Mouse (Mus musculus): ENCODE data around the gene Tnrc6b. TPM values are rescaled to one million over a fixed set of nuclear protein-coding genes. Genes with fewer than 3 reads are reported as not detected.

Gene Tnrc6b
- total RNA-seq, 2 experiments from 2014 or later = 86.8 to 117 TPM

DNA sequence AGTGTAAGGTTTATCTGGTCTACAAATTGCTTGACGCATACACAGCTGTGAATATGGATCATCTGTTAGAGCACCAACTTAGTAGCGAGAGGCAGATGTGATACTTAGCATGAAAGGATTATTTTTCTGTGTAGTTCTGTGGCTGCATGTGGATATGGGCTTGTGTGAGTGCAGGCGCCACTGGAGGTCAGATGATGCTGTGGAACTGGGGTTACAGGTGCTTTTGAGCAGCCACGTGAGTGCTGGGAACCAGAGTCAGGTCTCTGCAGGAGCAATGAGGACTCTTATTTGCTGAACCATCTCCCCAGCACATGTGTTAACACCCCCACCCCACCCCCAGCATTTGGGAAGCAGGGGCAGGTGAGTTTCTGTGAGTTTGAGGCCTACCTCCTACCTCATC is 238.3 kb downstream of the Tnrc6b start:
- DNase-seq (ENCODE audit: extremely low spot score in 1 of 2, low spot score in 1 of 2) = no peak

DNA sequence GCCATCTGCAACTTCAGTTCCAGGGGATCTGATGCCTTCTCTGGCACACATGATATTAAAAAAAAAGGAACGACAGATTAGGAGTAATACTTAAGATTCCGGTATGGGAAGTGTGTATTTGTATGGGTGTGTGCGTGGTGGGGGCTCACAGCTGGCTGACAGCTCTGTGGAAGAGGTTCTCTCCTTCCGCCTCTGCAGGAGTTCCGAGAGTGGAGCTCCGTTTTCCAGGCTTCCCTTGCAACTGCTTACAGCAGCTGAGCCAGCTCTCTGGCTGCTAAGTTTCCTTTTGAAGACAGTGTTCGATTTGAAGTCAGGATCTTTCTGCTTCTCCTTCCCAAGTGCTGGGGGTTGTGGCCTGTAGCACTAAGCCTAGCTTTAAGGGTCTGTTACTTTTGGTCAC is 238.9 kb downstream of the Tnrc6b start:
- no peak for DNase-seq (ENCODE audit: extremely low spot score in 1 of 2, low spot score in 1 of 2)

DNA sequence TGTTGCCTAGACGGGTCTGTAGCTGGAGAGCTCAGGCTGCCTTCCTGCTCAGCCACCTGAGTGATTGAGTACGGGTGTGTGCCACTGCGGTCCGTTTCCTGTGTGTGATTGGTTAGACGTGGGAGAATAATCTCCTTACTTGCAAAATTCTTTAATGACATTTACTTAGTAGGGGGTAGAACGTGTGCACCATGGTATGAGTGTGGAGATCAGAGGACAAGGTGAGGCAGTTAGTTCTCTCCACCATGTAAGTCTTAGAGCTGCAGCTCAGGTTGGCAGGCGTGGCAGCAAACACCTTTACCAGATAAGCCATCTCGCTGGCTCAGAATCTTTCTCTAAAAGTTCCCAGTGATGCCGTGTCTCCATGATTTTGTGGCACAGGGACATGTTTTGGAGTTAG is 242.9 kb downstream of the Tnrc6b start:
- DNase-seq (ENCODE audit: extremely low spot score in 1 of 2, low spot score in 1 of 2) = no peak

DNA sequence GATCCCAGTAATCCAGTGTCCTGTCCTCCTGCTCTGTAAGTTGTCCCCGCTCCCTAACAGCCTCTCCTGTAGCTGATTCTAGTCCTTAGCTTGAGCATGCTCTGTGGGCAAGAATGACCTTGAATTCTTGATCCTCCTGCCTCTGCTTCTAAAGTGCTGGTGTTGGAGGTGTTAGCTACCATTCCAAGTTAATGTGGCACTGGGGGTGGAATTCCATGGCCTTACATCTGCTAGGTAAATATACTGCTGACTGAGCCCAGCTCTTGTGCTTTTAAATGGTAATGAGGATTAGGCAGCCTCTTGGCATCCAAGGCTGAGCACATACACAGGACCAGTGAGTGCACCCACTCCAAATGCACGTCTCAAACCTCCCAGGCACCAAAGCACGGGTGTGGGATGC is 243.7 kb downstream of the Tnrc6b start:
- DNase-seq (ENCODE audit: extremely low spot score in 1 of 2, low spot score in 1 of 2) = no peak

DNA sequence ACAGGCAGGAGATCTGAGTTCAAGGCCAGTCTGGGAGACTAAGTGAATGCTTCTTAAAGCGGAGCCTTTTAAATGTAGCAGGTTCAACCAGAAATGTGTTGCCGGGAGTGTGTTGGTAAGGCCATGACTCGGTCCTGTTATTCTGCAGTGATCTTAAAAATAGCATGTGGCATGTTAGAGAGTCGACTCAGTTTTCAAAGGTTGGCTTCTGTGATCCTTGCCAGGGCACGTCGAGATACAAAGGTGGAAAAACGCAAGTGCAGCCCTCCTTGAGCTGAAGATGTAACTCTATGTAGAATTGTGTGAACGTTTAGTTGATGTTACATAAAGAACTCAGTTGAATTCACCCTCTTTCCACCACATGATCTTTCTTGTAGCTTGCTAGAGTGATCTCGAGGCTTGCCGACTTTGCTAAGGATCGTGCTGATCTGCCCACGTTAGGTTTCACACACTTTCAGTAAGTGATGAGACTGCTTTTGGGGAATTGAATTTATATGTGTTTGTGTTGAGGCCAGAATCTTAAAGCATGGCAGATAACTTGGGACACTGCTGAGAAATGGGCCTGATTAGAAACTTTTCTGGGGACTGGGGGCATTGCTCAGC is 244.8 kb downstream of the Tnrc6b start:
- DNase-seq (ENCODE audit: extremely low spot score in 1 of 2, low spot score in 1 of 2) = no peak

DNA sequence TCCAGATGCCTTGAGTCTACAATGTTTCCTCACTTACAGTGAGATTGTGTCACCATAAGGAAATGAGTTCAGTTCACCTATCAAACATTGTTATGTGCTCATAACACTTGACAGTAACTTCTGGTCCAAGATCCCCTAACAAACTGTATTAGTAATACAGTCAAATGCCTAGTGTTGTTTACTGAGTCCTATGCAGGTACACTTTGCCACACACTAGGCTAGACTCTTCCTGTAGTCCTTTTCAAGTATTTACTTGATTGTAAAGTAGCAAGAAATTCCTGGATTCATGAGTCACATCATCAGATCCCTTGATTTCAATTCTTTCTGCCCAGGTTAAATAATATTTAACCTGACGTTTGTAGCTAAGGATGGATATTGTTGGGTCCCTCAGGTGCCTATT is 258.3 kb downstream of the Tnrc6b start:
- no peak for DNase-seq (ENCODE audit: extremely low spot score in 1 of 2, low spot score in 1 of 2)

DNA sequence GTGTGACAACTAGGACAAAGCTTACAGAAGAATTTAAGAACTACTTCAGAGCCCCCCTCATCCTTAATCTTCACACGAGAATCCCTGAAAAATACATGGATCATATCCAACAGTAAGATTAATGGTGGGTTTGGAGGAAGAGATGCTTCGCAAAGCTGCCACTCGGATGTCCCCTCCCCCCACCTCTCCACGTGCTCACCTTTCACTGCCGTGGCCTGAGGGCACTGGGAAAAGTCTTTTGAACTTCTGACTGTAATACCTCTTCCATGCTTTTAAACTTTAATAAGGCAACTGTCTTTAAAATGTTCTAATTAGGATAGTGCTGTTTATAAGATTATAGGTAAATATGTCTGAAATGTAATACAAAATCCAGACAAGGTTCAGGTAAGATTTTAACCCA is 263.2 kb downstream of the Tnrc6b start:
- no peak for DNase-seq (ENCODE audit: extremely low spot score in 1 of 2, low spot score in 1 of 2)

DNA sequence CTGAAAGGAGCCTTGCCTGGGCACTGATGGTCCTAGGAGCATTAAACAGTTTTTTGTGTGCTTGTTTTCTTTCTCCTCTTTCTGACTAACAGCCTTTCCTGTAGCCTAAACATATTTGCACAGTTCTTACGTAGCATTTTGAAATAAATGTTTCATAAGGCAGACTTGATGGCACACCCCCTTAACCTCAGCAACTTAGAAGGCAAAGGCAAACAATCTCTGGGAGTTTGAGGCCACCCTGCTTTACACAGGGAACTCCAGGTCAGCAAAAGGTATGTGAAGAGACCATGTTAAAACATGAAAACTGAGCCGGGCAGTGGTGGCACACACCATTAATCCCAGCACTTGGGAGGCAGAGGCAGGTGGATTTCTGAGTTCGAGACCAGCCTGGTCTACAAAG is 264.6 kb downstream of the Tnrc6b start:
- DNase-seq (ENCODE audit: extremely low spot score in 1 of 2, low spot score in 1 of 2) = no peak

DNA sequence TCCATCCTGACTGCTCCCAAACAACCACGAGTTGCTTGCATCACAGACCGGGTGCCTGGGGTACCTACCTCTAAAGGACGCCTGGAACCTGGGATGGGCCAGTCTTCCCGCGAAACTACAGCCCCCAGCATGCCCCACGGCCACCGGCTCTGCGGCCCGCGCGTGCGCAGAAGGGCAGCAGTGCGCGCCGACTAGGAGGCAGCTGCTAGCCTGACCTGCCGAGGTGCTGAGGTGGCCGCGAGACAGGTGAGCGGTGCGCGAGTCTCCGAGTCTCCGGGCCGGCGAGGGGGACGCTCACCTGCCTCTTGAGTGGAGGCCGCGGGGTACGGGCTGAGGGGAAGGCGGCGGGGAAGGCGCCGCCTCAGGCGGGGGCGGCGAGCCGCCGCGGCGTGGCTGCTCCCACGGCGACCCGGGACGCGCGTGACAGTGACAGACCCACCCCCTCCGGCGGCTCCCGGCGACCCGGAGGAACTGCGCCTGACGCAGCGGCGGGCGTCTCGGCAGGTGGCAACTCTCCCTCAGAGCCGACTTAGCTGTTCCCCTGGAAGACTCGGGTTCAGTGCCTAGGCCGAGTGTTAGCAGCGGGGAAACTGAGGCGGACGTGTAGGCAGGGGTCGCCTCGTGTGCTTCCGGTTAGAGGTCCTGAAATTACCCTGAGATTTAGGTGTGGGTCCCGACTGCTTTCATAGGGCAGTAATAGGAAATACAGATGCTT is 266.7 kb downstream of the Tnrc6b start, which contains the start of gene Sgsm3:
Sgsm3 (plus strand) TSS at position 146 of the 715 bp plus-strand sequence.
- peak; percentile 76 to 81 for DNase-seq (ENCODE audit: extremely low spot score in 1 of 2, low spot score in 1 of 2)

DNA sequence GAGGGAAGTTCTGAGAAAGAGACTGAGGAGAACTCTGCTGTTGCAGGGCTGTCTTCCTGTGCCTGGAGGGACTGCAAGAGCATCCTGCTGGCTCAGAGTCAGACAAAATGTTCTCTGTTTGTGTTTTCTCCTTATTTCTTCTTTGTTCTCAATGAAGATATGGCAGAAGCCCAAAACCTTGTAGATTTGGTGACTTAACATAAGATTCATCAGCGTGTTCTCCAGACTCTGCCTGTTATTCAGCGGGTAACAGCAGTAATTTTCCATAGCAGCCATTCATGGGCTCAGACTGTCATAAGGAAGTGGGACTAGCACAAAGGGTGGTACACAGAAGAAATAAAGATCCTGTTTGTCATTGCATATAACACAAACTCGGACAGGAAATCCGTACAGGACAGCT is 268.5 kb downstream of the Tnrc6b start:
- DNase-seq (ENCODE audit: extremely low spot score in 1 of 2, low spot score in 1 of 2) = no peak

DNA sequence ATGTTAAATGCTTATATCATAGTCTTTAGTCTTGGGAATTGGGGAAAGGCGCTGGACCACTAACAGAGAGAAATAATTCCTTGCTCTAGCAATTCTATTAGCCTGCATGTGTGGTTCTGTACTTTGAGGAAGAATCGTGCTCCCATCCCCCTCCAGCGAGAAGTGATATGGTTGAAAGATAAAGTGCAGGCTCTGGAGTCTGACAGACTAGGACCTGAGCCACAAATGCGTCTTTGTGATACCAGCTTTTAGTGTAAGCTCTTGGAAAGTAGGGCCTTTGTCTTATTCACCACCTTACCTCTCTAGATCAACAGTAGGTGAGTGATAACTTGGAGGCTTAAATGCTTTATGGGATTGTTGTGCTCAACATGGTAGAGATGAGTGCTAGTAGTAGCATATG is 270.1 kb downstream of the Tnrc6b start:
- no peak for DNase-seq (ENCODE audit: extremely low spot score in 1 of 2, low spot score in 1 of 2)

DNA sequence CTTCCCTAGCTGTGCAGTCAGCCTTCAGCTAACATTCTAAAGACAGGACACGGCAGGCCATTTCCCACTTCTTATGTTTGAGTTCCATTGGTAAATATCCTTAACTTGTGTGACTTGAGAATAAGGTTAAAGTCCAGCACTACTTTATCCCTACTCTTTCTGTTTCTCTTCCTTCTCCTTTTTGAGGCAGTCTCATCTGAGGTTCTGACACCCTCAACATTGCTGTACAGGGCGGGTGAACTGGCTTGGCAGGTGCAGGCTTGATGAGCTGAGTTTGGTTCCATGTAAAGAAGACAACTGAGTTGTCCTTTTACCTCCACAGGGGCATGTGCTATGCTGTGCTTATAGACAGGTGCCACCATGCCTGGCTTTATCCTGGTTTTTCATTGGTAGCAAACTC is 272.2 kb downstream of the Tnrc6b start:
- no peak for DNase-seq (ENCODE audit: extremely low spot score in 1 of 2, low spot score in 1 of 2)

DNA sequence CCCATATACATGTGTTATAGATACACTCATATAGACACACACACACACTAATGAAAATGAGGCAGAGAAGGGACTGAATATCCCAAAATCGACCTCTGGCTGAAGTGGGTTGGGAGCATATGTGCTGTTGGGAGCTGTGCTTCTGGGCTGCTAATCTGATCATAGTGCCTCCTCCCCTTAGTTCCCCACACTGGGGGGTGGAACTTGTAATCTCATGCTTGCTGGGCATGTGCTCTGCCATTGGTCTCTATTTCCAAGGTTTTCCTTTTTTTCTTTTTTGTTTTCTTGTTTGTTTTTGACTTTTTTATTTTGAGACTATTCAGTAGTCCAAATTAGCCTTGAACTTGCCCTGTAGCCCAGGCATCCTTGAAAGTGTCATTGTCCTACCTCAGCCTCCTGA is 277.2 kb downstream of the Tnrc6b start:
- no peak for DNase-seq (ENCODE audit: extremely low spot score in 1 of 2, low spot score in 1 of 2)

DNA sequence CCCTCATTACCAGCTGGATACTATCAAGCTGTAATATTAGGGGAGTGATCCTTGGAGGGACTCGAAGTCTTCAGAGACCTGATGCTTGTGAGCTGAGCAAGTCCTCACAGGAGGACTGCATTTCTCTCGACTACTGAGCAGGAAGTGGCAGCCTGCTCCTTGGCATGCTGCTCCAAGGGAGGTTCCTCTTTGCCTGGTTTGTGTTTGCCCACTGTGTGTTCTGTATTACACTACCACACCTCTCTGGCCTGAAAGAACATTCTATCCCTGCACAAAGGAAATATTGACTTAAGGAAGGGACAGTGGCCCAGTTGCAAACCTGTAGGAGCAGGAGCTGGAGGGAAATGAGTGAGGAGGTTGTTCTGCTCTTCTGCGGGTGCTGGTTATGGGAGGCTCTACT is 278.6 kb downstream of the Tnrc6b start:
- DNase-seq (ENCODE audit: extremely low spot score in 1 of 2, low spot score in 1 of 2) = no peak

Small RNA genes within 50 kb of the gene (microRNA-seq; reads per million reads assigned to microRNA genes)
- gene Mir5113 = 11.2 to 12.9 reads per million in 2 experiments

Other genes with a start within 250 kb of the Tnrc6b start
- gene Enthd1, start 146.2 kb upstream of the Tnrc6b start, total RNA-seq (2021) = not detected
- gene Grap2, start 138.7 kb upstream of the Tnrc6b start, total RNA-seq (2021) = under 1 TPM; 0.28 to 0.74 TPM
- gene Fam83f, start 39.5 kb upstream of the Tnrc6b start, total RNA-seq (2021) = under 1 TPM in 1 of 2 experiments, not detected in 1; 0.16 TPM
- gene Adsl, start 237.2 kb downstream of the Tnrc6b start, total RNA-seq (2021) = 10 to 100 TPM; 28.2 to 29.7 TPM